8 mouse cellular contexts compared by ENCODE assay signal in genomic region chr13:111804951-111805673, GRCm38 (mm10). TPM values are rescaled to one million over a fixed set of nuclear protein-coding genes. Genes with fewer than 3 reads are reported as not detected.
DNase-seq lines count a peak whose midpoint lies in the region; ATAC-seq lines count a peak whose summit lies in the region.

No protein-coding gene starts in this region.

- peak; percentile 19 for DNase-seq in cerebellum, adult 9-10 months
- DNase-seq in cerebellum, adult 8-10 months, result no peak
- DNase-seq in kidney, postnatal 10 days, result peak; percentile 23
- DNase-seq in kidney, adult 8-10 months, result no peak
- DNase-seq in induced T-regulatory cell, adult 2 months (ENCODE audit: low read depth), result peak; percentile 67
- DNase-seq in urinary bladder, postnatal 25 days (ENCODE audit: low spot score), result no peak
- no peak for DNase-seq in spleen, postnatal 4 days (ENCODE audit: low spot score in 2 of 2)

- peak; percentile 45 for ATAC-seq in megakaryocyte progenitor cell, adult 5-6 weeks (replicated peaks; ENCODE audit: poor library complexity)

RNA-seq across cellular contexts. Expression of gene Map3k1, which starts 3.7 kb away (rescaled TPM):
- 26.7 and 32.2 TPM in 2 replicates for total RNA-seq in megakaryocyte progenitor cell, adult 5-6 weeks (2015)
- total RNA-seq in megakaryocyte progenitor cell, adult 5-6 weeks (2017), result 26.2 and 33.4 TPM in 2 replicates

Comparison
In these comparisons a context has a peak if more than half of its experiments do, and no peak if none do; other contexts are left out.
1. DNase-seq: peak in cerebellum, adult 9-10 months (single experiment), kidney, postnatal 10 days (single experiment) and induced T-regulatory cell, adult 2 months (single experiment); none in cerebellum, adult 8-10 months (single experiment), kidney, adult 8-10 months (0 of 2), urinary bladder, postnatal 25 days (single experiment) and spleen, postnatal 4 days (0 of 2).